Mouse (Mus musculus) CH12.LX (cell line): ENCODE measurements around the gene Rassf2. TPM values are rescaled to one million over a fixed set of nuclear protein-coding genes. Genes with fewer than 3 reads are reported as not detected.
A peak's percentile ranks its signal among the peaks of the same experiment; 100 is the strongest.

Source experiments
- DNase-seq: peaks from one replicate; pipeline ENCODE4 v3.0.0-alpha.2; 2013; ENCODE audit errors: extremely low read depth
- H3K27ac ChIP-seq: 2 replicates; pipeline ENCODE4 v1.5.1; 2012; ENCODE audit warnings: low read depth, mild to moderate bottlenecking, control low read depth, moderate library complexity; ENCODE audit not compliant: insufficient read depth
- H3K27me3 ChIP-seq: replicated peaks from 2 replicates; pipeline ENCODE3; 2012; ENCODE audit warnings: inconsistent platforms
- H3K36me3 ChIP-seq, 2 experiments: replicated peaks in 1 of 2; 2 replicates each; pipeline versions ENCODE3 to v1.6.1; 2012; ENCODE audit warnings: inconsistent platforms in 1 of 2, low read length in 1 of 2, mild to moderate bottlenecking in 1 of 2, mixed read lengths in 1 of 2, moderate library complexity in 1 of 2; ENCODE audit not compliant: control insufficient read depth in 1 of 2, insufficient read depth in 1 of 2
- H3K4me1 ChIP-seq, 2 experiments: 2 replicates each; pipeline ENCODE4 v1.6.1; 2012; ENCODE audit warnings: inconsistent platforms in 1 of 2, moderate library complexity in 1 of 2; ENCODE audit not compliant: insufficient read depth in 2 of 2, control insufficient read depth in 1 of 2
- H3K4me2 ChIP-seq: 2 replicates; pipeline ENCODE4 v1.6.1; 2012; ENCODE audit warnings: low read depth, mild to moderate bottlenecking, control low read depth; ENCODE audit not compliant: poor library complexity, insufficient read depth, severe bottlenecking
- H3K4me3 ChIP-seq, 3 experiments: fragments of 150-350 bp in 1 of 3; sonication (generic) in 1 of 3; replicated peaks in 1 of 3; 2 replicates each; pipeline versions ENCODE3 to v1.5.1; 2011 to 2012; ENCODE audit warnings: low read depth in 2 of 3, low read length in 2 of 3, mild to moderate bottlenecking in 2 of 3, moderate library complexity in 2 of 3, control low read depth in 1 of 3, improper control_type of control experiment in 1 of 3, inconsistent platforms in 1 of 3, mixed read lengths in 1 of 3; ENCODE audit not compliant: poor library complexity in 1 of 3
- H3K79me2 ChIP-seq: replicated peaks from 2 replicates; pipeline ENCODE4 v1.6.1; 2012; ENCODE audit warnings: mild to moderate bottlenecking, moderate library complexity; ENCODE audit not compliant: control insufficient read depth, poor library complexity, insufficient read depth, severe bottlenecking; ENCODE audit errors: extremely low read depth
- H3K9ac ChIP-seq: 2 replicates; pipeline ENCODE4 v1.6.1; 2012; ENCODE audit warnings: low read depth, mild to moderate bottlenecking, control low read depth, moderate library complexity; ENCODE audit not compliant: insufficient read depth
- H3K9me3 ChIP-seq: replicated peaks from 2 replicates; pipeline ENCODE3; 2012; ENCODE audit warnings: low read length, inconsistent platforms, mixed read lengths
- CTCF ChIP-seq, 2 experiments: IDR thresholded peaks in 1 of 2; conservative IDR thresholded peaks in 1 of 2; 2 replicates each; pipeline ENCODE4 v1.5.1; 2011 to 2012; ENCODE audit warnings: low read depth in 2 of 2, low read length in 2 of 2, improper control_type of control experiment in 1 of 2, inconsistent platforms in 1 of 2, mild to moderate bottlenecking in 1 of 2, moderate library complexity in 1 of 2
- ETS1 ChIP-seq: conservative IDR thresholded peaks from 2 replicates; pipeline ENCODE4 v1.6.1; 2012; ENCODE audit warnings: low read depth, mild to moderate bottlenecking, inconsistent platforms, low read length, improper control_type of control experiment, moderate library complexity
- MYC ChIP-seq: IDR thresholded peaks from 2 replicates; pipeline ENCODE4 v1.6.1; 2011; ENCODE audit warnings: low read depth, mild to moderate bottlenecking, improper control_type of control experiment, low read length
- NELFE ChIP-seq: IDR thresholded peaks from 2 replicates; pipeline ENCODE4 v1.6.1; 2011; ENCODE audit warnings: low read depth, low read length, improper control_type of control experiment
- NRF1 ChIP-seq: IDR thresholded peaks from 2 replicates; pipeline ENCODE4 v1.6.1; 2014; ENCODE audit warnings: low read depth, mild to moderate bottlenecking, inconsistent platforms, low read length, improper control_type of control experiment, moderate library complexity
- POLR2A ChIP-seq: IDR thresholded peaks from 2 replicates; pipeline ENCODE4 v1.6.1; 2011; ENCODE audit warnings: low read depth, mild to moderate bottlenecking, improper control_type of control experiment, low read length
- POLR2AphosphoS2 ChIP-seq: IDR thresholded peaks from 2 replicates; pipeline ENCODE4 v1.6.1; 2011; ENCODE audit warnings: low read depth, low read length, improper control_type of control experiment
- RCOR1 ChIP-seq: conservative IDR thresholded peaks from 2 replicates; pipeline ENCODE4 v1.6.1; 2012; ENCODE audit warnings: low read depth, mild to moderate bottlenecking, inconsistent platforms, low read length, improper control_type of control experiment
- SIN3A ChIP-seq: IDR thresholded peaks from 2 replicates; pipeline ENCODE4 v1.6.1; 2012; ENCODE audit warnings: low read length, improper control_type of control experiment, inconsistent platforms
- ZKSCAN1 ChIP-seq: IDR thresholded peaks from 2 replicates; pipeline ENCODE4 v1.6.1; 2012; ENCODE audit warnings: low read depth, inconsistent platforms, low read length, improper control_type of control experiment, borderline replicate concordance
- ZNF384 ChIP-seq: IDR thresholded peaks from 2 replicates; pipeline ENCODE4 v1.6.1; 2012; ENCODE audit warnings: low read depth, low read length, improper control_type of control experiment, inconsistent platforms
- dilution Hi-C: fragments of 300-500 bp; cut with MboI; formaldehyde crosslinking; loops from 2 replicates; pipeline ENCODE4 v1.14.3; 2020; ENCODE audit warnings: low sequenced_read_pairs; ENCODE audit not compliant: extremely low pct_unique_long_range_greater_than_20kb, extremely low pct_ligation_motif_present
- in situ Hi-C: fragments of 300-500 bp; cut with MboI; formaldehyde crosslinking; loops from 3 replicates; pipeline ENCODE4 v1.14.3; 2019; ENCODE audit warnings: low sequenced_read_pairs, low pct_ligation_motif_present, low pct_unique_long_range_greater_than_20kb, mixed read lengths
- polyA plus RNA-seq: library from polyadenylated mRNA; unstranded; fragments of >175 nt; gene quantifications from 2 replicates; pipeline ENCODE4 v1.2.1, GENCODE M21; 2012; ENCODE audit warnings: low read depth; ENCODE audit not compliant: insufficient read length
- total RNA-seq, 2 experiments: library from RNA; depleted of rRNA; stranded (reverse); fragments of 300-350 nt in 1 of 2; fragments of >200 nt in 1 of 2; gene quantifications; 2 replicates each; pipeline ENCODE4 v1.2.3; 2012 to 2014

The Rassf2 gene
- total and polyA plus RNA-seq, 3 experiments = 33.8 to 61.5 (median 45.3) TPM

DNA sequence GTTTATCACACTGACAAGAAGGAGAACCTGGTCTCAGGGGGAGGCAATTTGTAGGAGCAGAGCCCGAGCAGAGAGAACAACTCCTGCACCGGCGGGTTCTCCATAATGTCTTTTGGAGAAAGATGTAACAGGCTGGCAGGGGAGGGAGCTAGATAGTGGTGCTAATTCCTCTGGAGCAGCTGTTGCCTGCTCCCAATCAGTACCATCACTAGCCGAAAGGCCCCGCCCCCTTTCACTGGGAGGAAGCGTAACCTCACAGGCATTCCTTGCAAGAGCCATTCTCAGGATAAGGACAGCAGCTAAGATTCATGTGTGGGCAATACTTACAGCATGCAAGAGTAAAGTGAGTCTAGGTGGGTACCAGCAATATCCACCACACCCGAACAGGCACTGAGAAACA lies 12.4 kb downstream of the Rassf2 start:
- Histone ChIP-seq H3K27me3 (no peaks in the 10 kb centered on the region), H3K27ac (peak overlapping the region; percentile 99; the same call in 1 of the 2 replicates), H3K9me3 (no peaks in the 10 kb centered on the region), H3K4me1 (peaks cover 44 to 91% of the 10 kb centered on the region in 2 experiments), H3K4me2 (no peak overlapping the region), H3K79me2 (peaks cover 63% of the 10 kb centered on the region), H3K36me3 (peaks cover 11 to 59% of the 10 kb centered on the region in 2 experiments), H3K4me3 (no peak overlapping the region), H3K9ac (no peak overlapping the region)
- DNase-seq = no peak
- in situ Hi-C loops = no loop called here
- dilution Hi-C loops = no loop called here
- TF ChIP-seq POLR2AphosphoS2 (no peak), ZKSCAN1 (no peak), SIN3A (no peak), MYC (no peak), ETS1 (no peak), NELFE (no peak), NRF1 (no peak)
- TF ChIP-seq, all 38 proteins: peak for 0

DNA sequence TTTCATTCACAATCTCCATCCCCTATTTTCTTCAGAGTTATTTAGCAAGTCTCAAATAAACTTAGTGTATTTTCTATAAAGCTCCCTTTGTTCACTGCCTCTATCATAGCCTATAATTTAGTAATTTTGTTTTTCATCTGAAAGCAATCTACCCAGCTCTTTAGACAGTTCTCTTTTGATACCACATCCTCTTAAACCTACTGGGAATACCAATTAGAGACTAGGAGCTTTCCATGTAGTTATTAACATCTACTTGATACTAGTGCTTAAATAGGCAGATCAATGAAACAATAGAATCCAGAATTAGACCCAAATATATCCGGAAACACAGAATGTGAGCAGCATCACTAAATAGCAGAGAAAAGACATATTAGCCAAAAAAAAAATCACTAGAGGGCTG lies 14.0 kb downstream of the Rassf2 start:
- H3K4me1 ChIP-seq = peaks cover 51 to 91% of the 10 kb centered on the region in 2 experiments
- H3K79me2 ChIP-seq = peaks cover 56% of the 10 kb centered on the region
- no peaks in the 10 kb centered on the region for H3K27me3 ChIP-seq
- peaks cover 25 to 70% of the 10 kb centered on the region in 2 experiments for H3K36me3 ChIP-seq
- in situ Hi-C loops = no loop called here
- TF ChIP-seq CTCF (conservative IDR thresholded peaks at IDR 0.05 in 1 of 2, IDR thresholded peaks at IDR 0.05 in 1 of 2; ENCODE audit: low read depth in 2 of 2, low read length in 2 of 2) (no peak), NELFE (no peak), POLR2A (no peak), RCOR1 (no peak), MYC (no peak)
- TF ChIP-seq, all 38 proteins: peak for 0
- Histone ChIP-seq H3K27ac (no peak overlapping the region), H3K9ac (no peak overlapping the region), H3K4me3 (no peak overlapping the region), H3K9me3 (no peaks in the 10 kb centered on the region), H3K4me2 (no peak overlapping the region)
- DNase-seq = no peak
- dilution Hi-C loops = no loop called here

DNA sequence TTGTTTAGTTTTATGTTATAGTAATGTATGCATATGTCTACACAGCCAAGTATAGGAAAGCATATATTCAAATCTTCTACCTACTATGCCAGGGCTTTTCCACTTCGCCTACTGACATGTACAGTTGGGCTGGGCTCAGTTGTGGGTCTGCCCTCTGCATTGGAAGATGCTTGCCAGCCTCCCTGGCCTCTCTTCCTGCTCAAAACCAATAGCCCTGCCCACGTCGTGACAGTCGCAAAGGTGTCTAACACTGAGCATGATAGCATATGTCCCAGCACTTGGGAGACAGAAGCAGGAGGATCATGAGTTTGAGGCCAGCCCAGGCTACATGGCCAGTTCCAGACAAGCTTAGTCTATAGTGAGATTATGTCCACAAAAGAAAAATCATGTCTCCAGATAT lies 16.9 kb downstream of the Rassf2 start:
- H3K79me2 ChIP-seq = peaks cover 40% of the 10 kb centered on the region
- peak overlapping the region; percentile 56 for H3K27ac ChIP-seq
- no peak overlapping the region for H3K9ac ChIP-seq
- peak overlapping the region in 1 of 3 experiments; percentile 14 for H3K4me3 ChIP-seq
- no peaks in the 10 kb centered on the region for H3K9me3 ChIP-seq
- no peak for TF ChIP-seq ZNF384
- peaks cover 49 to 86% of the 10 kb centered on the region in 2 experiments for H3K36me3 ChIP-seq
- H3K4me2 ChIP-seq = no peak overlapping the region
- DNase-seq = no peak
- no peaks in the 10 kb centered on the region for H3K27me3 ChIP-seq
- in situ Hi-C loops (no loop called here), dilution Hi-C loops (no loop called here)
- peaks cover 42 to 84% of the 10 kb centered on the region in 2 experiments for H3K4me1 ChIP-seq
